Mouse (Mus musculus): ENCODE data around the gene Bahcc1. TPM values are rescaled to one million over a fixed set of nuclear protein-coding genes. Genes with fewer than 3 reads are reported as not detected.
A peak's percentile ranks its signal among the peaks of the same experiment; 100 is the strongest.

Bahcc1 gene
- polyA plus RNA-seq, 1 experiment from 2014 or later = 4.6 TPM

DNA sequence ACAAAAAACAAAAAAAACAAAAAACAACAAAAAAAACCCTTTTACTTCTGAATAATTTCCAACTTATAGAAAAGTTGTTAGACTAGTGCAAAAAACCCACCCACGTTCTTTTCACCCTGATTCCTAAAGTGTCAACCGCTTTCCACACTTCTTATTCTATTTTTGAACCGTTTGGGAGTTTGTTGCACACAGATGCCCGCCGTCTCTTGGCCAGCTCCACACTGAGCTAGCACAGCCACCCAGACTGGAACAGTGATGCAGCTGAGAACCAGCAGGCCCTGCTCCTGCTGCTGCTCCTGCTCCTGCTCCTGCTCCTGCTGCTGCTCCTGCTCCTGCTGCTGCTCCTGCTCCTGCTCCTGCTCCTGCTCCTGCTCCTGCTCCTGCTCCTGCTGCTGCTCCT, 28.5 kb upstream of the Bahcc1 start:
- H3K36me3 ChIP-seq (ENCODE audit: control insufficient read depth, insufficient read depth) = no peaks in the 10 kb centered on the region
- WGBS = 53% methylated on average over 5 of the region's 5 CpGs
- no peak for ATAC-seq (replicated peaks; ENCODE audit: extremely low read depth, insufficient read depth, low FRiP score)
- H3K27ac ChIP-seq (ENCODE audit: low read length) = no peak overlapping the region
- H3K4me3 ChIP-seq (ENCODE audit: low read length) = no peak overlapping the region
- H3K27me3 ChIP-seq (ENCODE audit: control insufficient read depth, insufficient read depth, low read length) = no peaks in the 10 kb centered on the region
- H3K4me1 ChIP-seq (ENCODE audit: control insufficient read depth, insufficient read depth, low read length) = peaks cover 26% of the 10 kb centered on the region
- H3K9me3 ChIP-seq (replicated peaks; ENCODE audit: control insufficient read depth, low read length) = no peaks in the 10 kb centered on the region
- H3K9ac ChIP-seq (ENCODE audit: low read length) = no peak overlapping the region
- H3K4me2 ChIP-seq (ENCODE audit: low read depth, low read length) = no peak overlapping the region

DNA sequence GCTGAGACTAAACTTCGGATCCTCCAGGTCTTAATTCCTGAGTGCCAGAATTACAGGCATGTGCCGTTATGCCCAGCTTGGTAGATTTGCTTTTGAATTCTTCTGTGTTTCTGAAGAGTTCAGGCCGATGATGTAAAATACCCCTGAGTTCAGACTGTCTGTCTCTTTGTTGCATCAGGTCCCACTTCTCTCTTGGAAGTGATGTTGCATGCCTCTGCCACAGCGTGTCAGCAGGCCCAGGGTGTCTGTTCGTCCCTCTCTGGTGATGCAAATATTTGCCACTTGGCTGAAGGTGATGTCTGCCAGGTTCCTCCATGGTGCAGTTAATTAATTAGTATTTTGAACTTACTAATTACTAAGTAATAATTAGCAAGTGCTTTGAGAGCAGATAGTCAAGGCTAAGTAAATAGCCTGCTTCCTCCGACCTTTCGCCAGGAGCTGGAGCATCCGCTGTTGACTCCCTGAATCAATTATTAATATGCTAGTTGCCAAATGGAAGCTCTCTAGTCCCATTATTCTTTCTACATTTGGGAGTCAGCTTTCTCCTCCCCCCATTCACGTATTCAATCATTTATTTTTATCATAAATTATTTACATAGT, 26.6 kb upstream of the Bahcc1 start:
- Histone ChIP-seq H3K9ac (ENCODE audit: low read length) (peak overlapping the region; percentile 62), H3K4me2 (ENCODE audit: low read depth, low read length) (peak overlapping the region; percentile 51)
- no peak for ATAC-seq (replicated peaks; ENCODE audit: extremely low read depth, insufficient read depth, low FRiP score)

DNA sequence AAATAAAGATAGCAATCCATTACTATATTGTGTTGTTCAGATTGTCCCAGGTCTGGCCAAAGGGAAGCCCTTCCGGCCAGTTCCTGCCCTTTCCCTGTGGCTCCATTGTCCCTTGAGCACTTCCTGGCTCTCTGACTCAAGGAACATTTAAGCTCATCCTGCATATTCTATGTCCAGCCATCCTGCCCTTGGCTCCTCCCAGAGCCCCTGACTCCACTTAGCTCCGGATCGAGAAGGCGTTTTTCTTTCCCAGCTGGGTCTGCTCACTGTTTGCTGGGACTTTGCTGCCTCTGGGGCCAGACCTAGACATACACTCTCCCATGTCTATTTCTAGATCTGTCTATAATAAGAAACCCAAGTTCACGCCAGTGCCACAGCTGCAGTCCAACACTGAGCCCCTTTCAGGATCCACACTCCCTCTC, 26.1 kb upstream of the Bahcc1 start:
- Histone ChIP-seq H3K36me3 (ENCODE audit: control insufficient read depth, insufficient read depth) (no peaks in the 10 kb centered on the region), H3K27ac (ENCODE audit: low read length) (peak overlapping the region; percentile 91), H3K4me2 (ENCODE audit: low read depth, low read length) (peak overlapping the region; percentile 51), H3K9me3 (replicated peaks; ENCODE audit: control insufficient read depth, low read length) (no peaks in the 10 kb centered on the region), H3K27me3 (ENCODE audit: control insufficient read depth, insufficient read depth, low read length) (no peaks in the 10 kb centered on the region), H3K4me1 (ENCODE audit: control insufficient read depth, insufficient read depth, low read length) (peaks cover 23% of the 10 kb centered on the region), H3K4me3 (ENCODE audit: low read length) (no peak overlapping the region), H3K9ac (ENCODE audit: low read length) (peak overlapping the region; percentile 62)
- peak; percentile 82 for ATAC-seq (replicated peaks; ENCODE audit: extremely low read depth, insufficient read depth, low FRiP score)
- 12% methylated on average over 5 of the region's 5 CpGs for WGBS

More for the DNA sequence above, 26.6 kb upstream of the Bahcc1 start:
- no peaks in the 10 kb centered on the region for H3K9me3 ChIP-seq (replicated peaks; ENCODE audit: control insufficient read depth, low read length)
- WGBS = 49% methylated on average over 9 of the region's 9 CpGs
- H3K4me1 ChIP-seq (ENCODE audit: control insufficient read depth, insufficient read depth, low read length) = peaks cover 23% of the 10 kb centered on the region
- no peaks in the 10 kb centered on the region for H3K36me3 ChIP-seq (ENCODE audit: control insufficient read depth, insufficient read depth)
- H3K27me3 ChIP-seq (ENCODE audit: control insufficient read depth, insufficient read depth, low read length) = no peaks in the 10 kb centered on the region
- H3K27ac ChIP-seq (ENCODE audit: low read length) = peak overlapping the region; percentile 91
- no peak overlapping the region for H3K4me3 ChIP-seq (ENCODE audit: low read length)

DNA sequence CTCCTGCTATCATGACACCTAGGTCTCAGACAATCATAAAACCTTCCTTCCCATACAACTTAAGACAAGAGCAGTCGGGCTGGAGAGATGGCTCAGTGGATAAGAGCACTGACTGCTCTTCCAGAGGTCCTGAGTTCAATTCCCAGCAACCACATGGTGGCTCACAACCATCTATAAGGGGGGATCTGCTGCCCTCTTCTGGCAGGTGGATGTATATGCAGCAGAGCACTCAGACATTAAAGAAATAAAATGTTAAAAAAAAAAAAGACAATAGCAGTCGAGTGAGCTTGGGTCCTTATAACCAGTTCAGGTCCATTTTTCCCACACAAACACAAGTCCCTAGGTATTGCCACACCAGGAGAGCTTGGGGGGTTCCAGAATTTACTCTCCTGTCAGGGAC, 23.9 kb upstream of the Bahcc1 start:
- 63% methylated on average over 2 of the region's 2 CpGs for WGBS
- Histone ChIP-seq H3K27ac (ENCODE audit: low read length) (no peak overlapping the region), H3K27me3 (ENCODE audit: control insufficient read depth, insufficient read depth, low read length) (no peaks in the 10 kb centered on the region), H3K4me3 (ENCODE audit: low read length) (no peak overlapping the region), H3K36me3 (ENCODE audit: control insufficient read depth, insufficient read depth) (no peaks in the 10 kb centered on the region), H3K9me3 (replicated peaks; ENCODE audit: control insufficient read depth, low read length) (peaks cover 2% of the 10 kb centered on the region; the same call in 1 of the 2 replicates), H3K4me1 (ENCODE audit: control insufficient read depth, insufficient read depth, low read length) (peaks cover 23% of the 10 kb centered on the region), H3K9ac (ENCODE audit: low read length) (no peak overlapping the region), H3K4me2 (ENCODE audit: low read depth, low read length) (no peak overlapping the region)
- ATAC-seq (replicated peaks; ENCODE audit: extremely low read depth, insufficient read depth, low FRiP score) = no peak

DNA sequence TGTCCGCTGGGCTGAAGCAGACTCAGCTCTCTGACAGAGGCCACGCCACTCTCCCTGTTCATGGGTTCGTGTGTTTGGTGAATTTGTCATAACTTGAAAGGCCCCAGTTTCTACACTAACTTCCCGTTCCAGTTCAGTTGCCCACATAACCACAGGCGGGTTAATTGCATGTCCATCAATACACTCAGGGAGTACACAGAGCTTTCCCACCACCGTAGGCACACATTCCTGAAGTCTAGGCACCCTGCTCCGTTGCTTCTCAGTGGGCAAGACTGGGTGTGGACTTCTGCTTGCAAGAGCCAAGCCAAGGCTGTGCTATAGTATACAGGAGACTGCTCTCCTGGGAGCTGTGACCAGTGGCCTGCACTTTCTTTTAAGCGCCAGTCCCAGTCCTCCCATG, 23.3 kb upstream of the Bahcc1 start:
- Histone ChIP-seq H3K4me2 (ENCODE audit: low read depth, low read length) (no peak overlapping the region), H3K4me3 (ENCODE audit: low read length) (no peak overlapping the region), H3K27me3 (ENCODE audit: control insufficient read depth, insufficient read depth, low read length) (no peaks in the 10 kb centered on the region), H3K4me1 (ENCODE audit: control insufficient read depth, insufficient read depth, low read length) (peaks cover 23% of the 10 kb centered on the region), H3K27ac (ENCODE audit: low read length) (no peak overlapping the region), H3K9me3 (replicated peaks; ENCODE audit: control insufficient read depth, low read length) (peaks cover 5% of the 10 kb centered on the region; the same call in 1 of the 2 replicates), H3K9ac (ENCODE audit: low read length) (no peak overlapping the region), H3K36me3 (ENCODE audit: control insufficient read depth, insufficient read depth) (0 out of 2 replicates have a peak, but pooled peaks cover 3% of the 10 kb centered on the region)
- no peak for ATAC-seq (replicated peaks; ENCODE audit: extremely low read depth, insufficient read depth, low FRiP score)
- WGBS = 68% methylated on average over 8 of the region's 8 CpGs

DNA sequence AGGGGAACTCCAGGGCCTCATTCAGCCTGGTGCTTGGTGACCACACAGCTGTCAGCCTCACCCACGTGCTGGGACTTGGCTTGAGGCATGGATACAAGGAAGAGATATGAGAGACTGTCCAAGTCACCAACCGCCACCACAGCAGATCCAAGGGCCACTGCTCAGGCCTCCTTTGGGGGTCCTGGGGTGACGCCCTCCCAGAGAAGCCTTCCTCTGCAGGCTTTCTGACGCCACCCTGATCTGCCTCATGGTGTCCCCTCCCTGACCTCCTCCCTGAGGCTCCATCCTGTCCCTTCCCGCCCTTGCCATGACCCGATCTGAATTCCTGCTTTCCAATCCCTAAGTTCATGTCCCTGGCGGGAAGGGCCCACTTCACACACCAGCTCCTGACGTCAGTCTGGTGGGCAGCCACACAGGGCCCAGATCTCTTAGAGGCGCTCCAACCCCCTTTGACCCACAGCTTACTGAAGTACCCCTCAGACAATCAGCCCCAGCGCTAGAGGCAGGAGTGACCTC, 17.0 kb upstream of the Bahcc1 start:
- no peaks in the 10 kb centered on the region for H3K27me3 ChIP-seq (ENCODE audit: control insufficient read depth, insufficient read depth, low read length)
- peaks cover 47% of the 10 kb centered on the region for H3K4me1 ChIP-seq (ENCODE audit: control insufficient read depth, insufficient read depth, low read length)
- WGBS = 40% methylated on average over 10 of the region's 10 CpGs
- H3K9me3 ChIP-seq (replicated peaks; ENCODE audit: control insufficient read depth, low read length) = peaks cover 5% of the 10 kb centered on the region; the same call in 1 of the 2 replicates
- no peak overlapping the region for H3K4me3 ChIP-seq (ENCODE audit: low read length)
- no peak overlapping the region for H3K4me2 ChIP-seq (ENCODE audit: low read depth, low read length)
- peak overlapping the region; percentile 30; the same call in 1 of the 2 replicates for H3K9ac ChIP-seq (ENCODE audit: low read length)
- H3K27ac ChIP-seq (ENCODE audit: low read length) = peak overlapping the region; percentile 83
- ATAC-seq (replicated peaks; ENCODE audit: extremely low read depth, insufficient read depth, low FRiP score) = no peak
- H3K36me3 ChIP-seq (ENCODE audit: control insufficient read depth, insufficient read depth) = 0 out of 2 replicates have a peak, but pooled peaks cover 3% of the 10 kb centered on the region

DNA sequence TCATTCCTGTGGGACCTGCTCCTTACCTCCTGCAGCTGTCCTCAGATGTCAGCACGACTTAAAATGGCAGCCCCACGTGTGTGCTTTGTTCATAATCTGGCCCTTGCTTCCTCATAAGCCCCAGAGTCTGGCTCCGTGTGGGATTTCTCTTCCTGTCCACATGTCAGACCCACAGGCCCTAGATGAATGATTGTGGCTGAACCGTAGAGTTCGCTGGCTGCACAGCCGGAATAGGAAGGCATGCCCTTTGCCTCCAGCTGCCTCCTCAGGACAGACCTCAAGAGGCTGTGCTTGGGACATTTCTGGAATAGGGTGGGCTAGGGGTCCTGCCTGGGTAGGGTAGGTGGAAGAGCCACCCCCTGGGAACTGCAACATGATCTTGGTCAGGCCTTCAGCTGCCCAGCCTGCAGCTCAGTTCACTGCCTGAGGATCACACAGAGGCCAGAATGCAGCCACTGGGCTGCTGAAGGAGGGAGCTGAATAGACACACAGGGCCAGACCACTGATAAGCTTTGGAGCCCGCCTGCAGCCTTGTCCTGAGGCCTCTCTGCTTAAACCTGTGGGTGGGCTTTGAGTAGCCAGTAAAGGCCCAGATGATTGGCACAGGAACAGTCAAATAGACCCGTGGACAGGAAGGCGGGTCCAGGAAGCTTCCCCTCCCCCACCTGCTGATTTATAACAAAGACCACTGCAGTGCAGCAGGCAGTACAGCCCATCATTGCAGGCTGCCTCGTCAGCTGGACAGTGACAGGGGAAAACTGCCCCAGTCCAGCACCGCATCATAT, 16.0 kb upstream of the Bahcc1 start:
- H3K27me3 ChIP-seq (ENCODE audit: control insufficient read depth, insufficient read depth, low read length) = no peaks in the 10 kb centered on the region
- 0 out of 2 replicates have a peak, but pooled peaks cover 3% of the 10 kb centered on the region for H3K36me3 ChIP-seq (ENCODE audit: control insufficient read depth, insufficient read depth)
- H3K4me2 ChIP-seq (ENCODE audit: low read depth, low read length) = peak overlapping the region; percentile 13; the same call in 1 of the 2 replicates
- peak overlapping the region; percentile 83 for H3K27ac ChIP-seq (ENCODE audit: low read length)
- WGBS = 19% methylated on average over 11 of the region's 11 CpGs
- peak overlapping the region; percentile 66 for H3K9ac ChIP-seq (ENCODE audit: low read length)
- peaks cover 5% of the 10 kb centered on the region; the same call in 1 of the 2 replicates for H3K9me3 ChIP-seq (replicated peaks; ENCODE audit: control insufficient read depth, low read length)
- H3K4me1 ChIP-seq (ENCODE audit: control insufficient read depth, insufficient read depth, low read length) = peaks cover 48% of the 10 kb centered on the region
- peak; percentile 62 for ATAC-seq (replicated peaks; ENCODE audit: extremely low read depth, insufficient read depth, low FRiP score)
- no peak overlapping the region for H3K4me3 ChIP-seq (ENCODE audit: low read length)

DNA sequence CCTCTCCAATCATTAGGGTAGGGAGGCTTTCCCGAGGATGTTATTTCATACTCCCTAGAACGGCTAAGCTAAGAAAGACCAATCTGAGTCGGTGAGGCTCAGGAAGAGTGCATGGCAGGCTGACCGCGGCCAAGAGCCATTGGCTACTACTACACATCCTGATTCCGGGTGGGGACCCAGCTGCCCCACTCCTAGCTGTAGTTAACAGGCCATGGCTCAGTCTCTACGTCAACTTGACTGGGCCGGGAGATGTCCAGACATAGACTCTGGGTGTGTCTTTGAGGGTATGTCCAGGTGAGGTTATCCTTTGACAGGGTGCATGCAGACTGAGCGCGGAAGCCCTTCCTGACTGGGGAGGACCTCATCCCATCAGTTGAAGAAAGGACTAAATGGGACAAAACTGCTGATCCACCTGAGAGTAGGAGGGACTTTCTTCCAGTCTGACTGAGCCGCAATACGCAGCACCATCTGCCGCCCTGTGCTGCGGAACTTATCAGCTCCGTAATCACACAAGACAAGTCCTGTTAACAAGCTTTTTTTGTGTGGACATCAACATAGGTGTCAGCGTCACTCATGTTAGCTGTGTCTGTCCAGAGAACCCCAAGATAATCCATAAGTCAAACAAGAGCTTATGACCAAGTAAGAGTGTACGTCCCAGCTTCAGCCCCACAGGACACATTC, 14.4 kb upstream of the Bahcc1 start:
- Histone ChIP-seq H3K27me3 (ENCODE audit: control insufficient read depth, insufficient read depth, low read length) (no peaks in the 10 kb centered on the region), H3K4me1 (ENCODE audit: control insufficient read depth, insufficient read depth, low read length) (peaks cover 48% of the 10 kb centered on the region)
- 78% methylated on average over 17 of the region's 17 CpGs for WGBS

More for the DNA sequence above, 14.4 kb upstream of the Bahcc1 start:
- Histone ChIP-seq H3K4me3 (ENCODE audit: low read length) (no peak overlapping the region), H3K9ac (ENCODE audit: low read length) (0 out of 2 replicates have a peak overlapping the region, but pooled peaks have one; percentile 24), H3K4me2 (ENCODE audit: low read depth, low read length) (peak overlapping the region; percentile 23; the same call in 1 of the 2 replicates), H3K27ac (ENCODE audit: low read length) (peak overlapping the region; percentile 72), H3K36me3 (ENCODE audit: control insufficient read depth, insufficient read depth) (0 out of 2 replicates have a peak, but pooled peaks cover 3% of the 10 kb centered on the region), H3K9me3 (replicated peaks; ENCODE audit: control insufficient read depth, low read length) (peaks cover 5% of the 10 kb centered on the region; the same call in 1 of the 2 replicates)
- ATAC-seq (replicated peaks; ENCODE audit: extremely low read depth, insufficient read depth, low FRiP score) = no peak
